Mouse (Mus musculus): ENCODE measurements around the gene Xk.
A peak's percentile ranks its signal among the peaks of the same experiment; 100 is the strongest.
"Not testable (repeated sequence)": the region's sequence is repeated elsewhere in the genome, so short reads cannot be mapped to it uniquely, and the experiment has no call there.

Xk gene

GRCm38 (mm10) chrX:9272460-9273361 is at the start of gene Xk:
Gene Xk, plus strand, starts transcription at chrX:9272756.
- DNase-seq (ENCODE audit: low spot score), result peak; percentile 70

- no peak for DNase-seq (ENCODE audit: low spot score)
Observed at GRCm38 (mm10) chrX:9227105-9227504, 45.5 kb upstream of the Xk start.

DNA sequence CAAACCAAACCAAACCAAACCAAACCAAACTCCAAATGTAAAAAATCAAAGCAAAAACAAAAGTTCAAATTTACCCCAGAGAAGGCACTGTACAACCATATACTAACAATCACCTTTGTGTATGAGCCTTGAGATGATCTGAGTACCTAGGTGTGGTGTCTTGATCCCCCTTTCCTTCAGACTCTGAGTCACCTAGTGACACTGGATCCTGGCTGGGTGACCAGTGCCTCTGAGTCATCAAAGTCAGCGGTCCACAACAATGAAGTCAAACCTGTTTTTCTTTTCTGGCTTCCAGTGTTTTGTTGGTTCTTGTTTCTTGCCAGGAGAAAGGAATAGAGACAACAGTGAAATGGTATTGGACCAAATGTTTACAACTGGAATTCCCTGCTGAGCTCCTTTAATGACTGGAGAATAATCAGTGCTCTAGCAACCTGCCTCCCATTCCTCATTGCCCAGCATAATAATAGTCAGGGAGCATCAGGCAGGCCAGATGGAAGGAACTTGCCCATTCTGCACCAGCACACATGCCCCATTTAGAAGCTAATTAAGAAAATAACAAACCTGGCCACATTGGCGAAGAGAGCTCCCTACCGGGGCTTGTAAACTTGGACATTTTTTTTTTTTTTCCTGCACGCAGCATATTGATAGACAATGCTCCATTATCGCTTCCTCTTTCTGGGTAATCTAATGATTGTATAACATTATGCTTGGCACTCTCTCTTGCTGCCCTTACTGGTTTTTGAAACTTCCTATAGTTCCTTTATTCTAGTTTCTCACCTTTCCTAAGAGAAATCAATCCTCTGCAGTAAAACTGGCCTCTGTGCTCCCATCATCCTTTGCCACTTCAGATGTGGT is 31.6 kb upstream of the Xk start:
- no peak for DNase-seq (ENCODE audit: low spot score)

- peak; percentile 39 for DNase-seq (ENCODE audit: low spot score)
Observed at GRCm38 (mm10) chrX:9243381-9243864, 29.1 kb upstream of the Xk start.

DNA sequence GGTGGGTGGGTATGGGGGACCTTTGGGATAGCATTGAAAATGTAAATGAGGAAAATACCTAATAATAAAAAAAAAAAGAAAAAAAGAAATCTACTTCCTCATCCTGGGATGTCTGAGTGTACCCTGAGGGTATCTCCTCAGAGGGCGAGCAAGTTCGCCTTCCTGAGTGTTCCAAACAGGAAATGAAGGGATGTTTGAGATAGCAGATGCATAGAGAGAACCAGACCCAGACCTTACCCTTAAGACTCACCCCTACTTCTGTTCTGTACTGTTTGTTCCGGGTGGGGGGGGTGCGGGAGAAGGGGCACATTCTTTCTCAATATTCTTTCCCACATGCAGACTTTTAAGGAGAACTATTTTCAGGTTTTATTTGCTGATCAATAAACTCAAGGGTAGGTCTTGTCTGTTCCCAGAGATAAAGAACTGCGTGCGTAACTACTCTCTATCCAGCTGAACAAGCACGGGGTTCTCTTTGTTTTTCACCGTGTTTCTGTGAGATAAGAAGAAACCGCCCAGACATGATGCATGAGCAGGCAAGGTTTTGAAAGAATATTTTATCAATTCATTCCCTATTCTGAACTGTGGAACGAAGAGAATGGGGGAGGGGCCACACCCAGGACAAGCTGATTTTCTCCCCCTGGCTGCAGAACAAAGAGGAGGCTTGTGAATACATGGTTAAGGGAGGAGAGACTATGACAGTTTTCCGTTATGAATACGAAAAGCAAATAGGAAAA is 27.8 kb upstream of the Xk start:
- DNase-seq (ENCODE audit: low spot score), result peak; percentile 42

- DNase-seq (ENCODE audit: low spot score), result no peak
Observed at GRCm38 (mm10) chrX:9248911-9249310, 23.6 kb upstream of the Xk start.

GRCm38 (mm10) chrX:9253990-9254389 is 18.6 kb upstream of the Xk start:
- DNase-seq (ENCODE audit: low spot score), result no peak

- DNase-seq (ENCODE audit: low spot score), result no peak
Observed at GRCm38 (mm10) chrX:9254901-9255300, 17.7 kb upstream of the Xk start.

DNA sequence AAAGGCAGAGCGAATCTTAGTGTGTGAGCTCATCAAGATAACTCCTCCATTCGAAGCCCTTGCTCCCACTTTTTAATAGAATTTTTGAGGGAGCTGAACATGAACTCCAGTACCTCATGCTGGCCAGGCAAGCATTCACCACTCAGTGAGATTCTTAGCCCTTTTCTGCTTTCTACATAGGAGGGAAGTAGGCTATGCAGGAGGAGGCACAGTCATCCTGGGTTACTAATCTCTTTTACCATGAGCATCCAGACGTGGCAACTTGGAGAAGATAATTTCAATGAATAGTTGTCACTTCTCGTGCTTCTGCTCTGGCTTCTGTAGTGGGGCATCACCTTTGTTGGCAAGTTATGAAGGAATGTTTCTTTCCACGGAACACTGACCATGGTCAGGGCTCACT is 15.8 kb upstream of the Xk start, which contains the start of gene Gm14862:
TSS of gene Gm14862 (minus strand) at position 134 of the 400 bp plus-strand sequence.
- DNase-seq (ENCODE audit: low spot score), result no peak

- no peak for DNase-seq (ENCODE audit: low spot score)
Observed at GRCm38 (mm10) chrX:9257831-9258230, 14.7 kb upstream of the Xk start.

- no peak for DNase-seq (ENCODE audit: low spot score)
Observed at GRCm38 (mm10) chrX:9259267-9259666, 13.3 kb upstream of the Xk start.

DNA sequence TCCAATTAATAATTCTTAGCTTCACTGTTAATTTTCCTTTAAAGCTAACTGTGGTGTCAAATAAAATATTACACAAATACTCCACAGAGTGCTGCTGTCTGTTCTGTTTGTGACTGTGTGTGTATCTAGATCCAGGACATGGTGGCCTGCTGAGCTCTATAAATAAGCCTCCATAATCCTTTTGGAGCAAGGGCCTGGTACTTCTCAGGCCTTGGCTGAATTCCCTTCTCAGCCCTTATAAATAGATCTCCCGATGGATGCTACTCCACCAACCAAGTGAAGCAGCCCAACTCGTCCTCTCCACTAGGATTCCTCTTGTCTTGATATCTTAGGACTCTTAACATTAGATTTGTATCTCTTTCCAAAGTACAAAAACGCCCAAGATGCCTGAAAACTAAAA is 1.4 kb upstream of the Xk start:
- no peak for DNase-seq (ENCODE audit: low spot score)

DNA sequence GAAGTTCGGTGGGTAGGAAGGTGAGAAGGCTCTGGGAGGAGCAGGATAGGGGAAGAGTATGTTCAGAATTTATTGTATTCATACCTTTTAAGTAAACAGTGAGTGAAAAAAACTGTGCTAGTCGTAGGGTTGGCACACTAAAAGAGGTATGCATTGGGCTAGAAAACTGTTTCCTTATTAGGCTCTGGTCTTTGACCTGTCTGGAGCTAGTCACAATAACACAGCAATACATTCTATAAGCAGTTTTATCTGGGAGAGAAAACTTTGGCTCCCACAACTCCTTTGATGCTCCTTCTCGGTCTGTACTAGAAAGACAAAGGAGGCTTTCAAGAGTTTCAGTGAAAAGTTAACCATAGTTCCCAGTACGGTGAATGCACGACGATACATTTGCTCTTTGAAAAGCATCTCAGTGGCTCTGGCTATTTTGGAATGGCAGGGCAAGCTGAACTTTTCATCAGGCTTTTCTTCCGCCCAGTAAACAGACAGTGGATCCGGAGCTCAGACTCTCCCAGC is 553 bp upstream of the Xk start:
- DNase-seq (ENCODE audit: low spot score), result no peak

- DNase-seq (ENCODE audit: low spot score), result no peak
Observed at GRCm38 (mm10) chrX:9273377-9274002, 934 bp downstream of the Xk start.

- no peak for DNase-seq (ENCODE audit: low spot score)
Observed at GRCm38 (mm10) chrX:9274321-9274720, 1.8 kb downstream of the Xk start.

- not testable (repeated sequence) for DNase-seq (ENCODE audit: low spot score)
Observed at GRCm38 (mm10) chrX:9283464-9283863, 10.9 kb downstream of the Xk start, which contains the start of gene H2al1m. Gene H2al1m, plus strand, starts transcription at chrX:9283764.

- not testable (repeated sequence) for DNase-seq (ENCODE audit: low spot score)
Observed at GRCm38 (mm10) chrX:9293140-9293829, 20.7 kb downstream of the Xk start.

- DNase-seq (ENCODE audit: low spot score), result no peak
Observed at GRCm38 (mm10) chrX:9298413-9298864, 25.9 kb downstream of the Xk start.

DNA sequence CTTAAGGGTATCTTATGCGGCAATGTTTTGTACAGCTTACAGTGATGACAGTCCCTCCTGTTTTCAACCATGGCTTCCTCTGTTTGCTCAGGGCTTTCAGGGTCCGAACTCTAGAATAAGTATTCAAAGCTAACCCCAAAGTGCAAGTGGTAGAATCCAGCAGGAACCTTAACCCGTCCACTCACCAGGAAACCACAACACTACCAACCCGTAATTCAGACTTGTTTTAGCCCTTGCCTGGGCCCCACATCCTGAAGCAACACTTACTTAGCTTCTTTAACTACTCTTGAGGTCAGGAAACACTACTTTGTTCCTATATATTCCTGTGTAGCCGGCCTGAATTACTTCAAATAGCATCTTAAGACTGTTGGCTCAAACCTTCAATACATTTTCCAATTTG is 30.2 kb downstream of the Xk start:
- no peak for DNase-seq (ENCODE audit: low spot score)

DNA sequence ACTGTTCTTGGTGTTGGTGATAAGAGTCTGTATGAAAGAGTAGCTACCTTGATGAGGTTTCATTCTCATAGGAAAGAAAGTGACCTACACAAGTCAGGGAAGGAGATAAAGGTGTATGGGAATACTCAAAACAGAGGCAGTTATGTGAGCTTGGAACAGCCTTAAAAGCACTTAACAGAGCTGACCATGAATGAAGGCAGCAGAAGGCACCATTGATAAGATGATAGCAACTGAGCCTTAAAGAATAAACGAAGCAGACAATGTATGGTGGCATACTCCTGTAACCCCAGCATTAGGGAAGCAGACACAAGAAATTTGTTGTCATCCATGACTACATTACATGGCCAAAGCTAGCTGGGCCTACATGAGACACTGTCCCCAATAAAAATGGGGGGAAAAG is 30.9 kb downstream of the Xk start:
- no peak for DNase-seq (ENCODE audit: low spot score)

- DNase-seq (ENCODE audit: low spot score), result not testable (repeated sequence)
Observed at GRCm38 (mm10) chrX:9316457-9316856, 43.9 kb downstream of the Xk start.

Measured in testis, postnatal 10 days (tissue).